Mouse (Mus musculus): Measurements from ENCODE around the gene Hist2h4. TPM values are rescaled to one million over a fixed set of nuclear protein-coding genes. Genes with fewer than 3 reads are reported as not detected.
A peak's percentile ranks its signal among the peaks of the same experiment; 100 is the strongest.
"Not testable (repeated sequence)": the region's sequence is repeated elsewhere in the genome, so short reads cannot be mapped to it uniquely, and the experiment has no call there.

Gene Hist2h4
- total and polyA plus RNA-seq, 2 experiments, result 0.75 to 6.0 TPM

- Histone ChIP-seq H3K9ac (ENCODE audit: low read depth, low read length) (no peak overlapping the region), H3K27ac (replicated peaks; ENCODE audit: insufficient read depth, low read depth, low read length) (no peak overlapping the region)
- no peak for DNase-seq (ENCODE audit: extremely low read depth, low read depth, low spot score)
Measured at GRCm38 (mm10) chr3:96222774-96223173, 40.3 kb downstream of the Hist2h4 start.

GRCm38 (mm10) chr3:96221640-96222038, 41.5 kb downstream of the Hist2h4 start:
- no peak for DNase-seq (ENCODE audit: extremely low read depth, low read depth, low spot score)
- Histone ChIP-seq H3K27ac (replicated peaks; ENCODE audit: insufficient read depth, low read depth, low read length) (peak overlapping the region; percentile 75), H3K9ac (ENCODE audit: low read depth, low read length) (peak overlapping the region; percentile 62), H3K4me1 (ENCODE audit: control insufficient read depth, insufficient read depth, low read length) (peaks cover 9% of the 10 kb centered on the region), H3K36me3 (ENCODE audit: control insufficient read depth, insufficient read depth, low read length) (no peaks in the 10 kb centered on the region), H3K4me3 (ENCODE audit: insufficient read depth, low read depth, low read length) (peak overlapping the region; percentile 53), H3K79me2 (ENCODE audit: control insufficient read depth, insufficient read depth, low read length) (no peaks in the 10 kb centered on the region), H3K27me3 (ENCODE audit: control insufficient read depth, insufficient read depth, low read length) (no peaks in the 10 kb centered on the region)
- TF ChIP-seq CTCF (IDR thresholded peaks at IDR 0.05; ENCODE audit: low read depth, low read length) (no peak), POLR2A (IDR thresholded peaks at IDR 0.05; ENCODE audit: extremely low read depth, insufficient read depth, low read length) (no peak)
- 19% methylated on average over 9 of the region's 9 CpGs for WGBS

More at GRCm38 (mm10) chr3:96222774-96223173, 40.3 kb downstream of the Hist2h4 start:
- H3K27me3 ChIP-seq (ENCODE audit: control insufficient read depth, insufficient read depth, low read length), result no peaks in the 10 kb centered on the region
- no peaks in the 10 kb centered on the region for H3K36me3 ChIP-seq (ENCODE audit: control insufficient read depth, insufficient read depth, low read length)
- 42% methylated on average over 4 of the region's 4 CpGs for WGBS
- TF ChIP-seq CTCF (IDR thresholded peaks at IDR 0.05; ENCODE audit: low read depth, low read length), result no peak
- no peak for TF ChIP-seq POLR2A (IDR thresholded peaks at IDR 0.05; ENCODE audit: extremely low read depth, insufficient read depth, low read length)
- no peaks in the 10 kb centered on the region for H3K79me2 ChIP-seq (ENCODE audit: control insufficient read depth, insufficient read depth, low read length)
- H3K4me1 ChIP-seq (ENCODE audit: control insufficient read depth, insufficient read depth, low read length), result peaks cover 9% of the 10 kb centered on the region
- H3K4me3 ChIP-seq (ENCODE audit: insufficient read depth, low read depth, low read length), result no peak overlapping the region

- no peaks in the 10 kb centered on the region for H3K27me3 ChIP-seq (ENCODE audit: control insufficient read depth, insufficient read depth, low read length)
- H3K9ac ChIP-seq (ENCODE audit: low read depth, low read length), result peak within 1 kb of the TSS; percentile 93
- no peaks in the 10 kb centered on the region for H3K36me3 ChIP-seq (ENCODE audit: control insufficient read depth, insufficient read depth, low read length)
- WGBS, result under 1% methylated on average over 43 of the region's 43 CpGs
- peak; percentile 99 for DNase-seq (ENCODE audit: extremely low read depth, low read depth, low spot score)
- H3K27ac ChIP-seq (replicated peaks; ENCODE audit: insufficient read depth, low read depth, low read length), result peak within 1 kb of the TSS; percentile 97
- H3K79me2 ChIP-seq (ENCODE audit: control insufficient read depth, insufficient read depth, low read length), result no peaks in the 10 kb centered on the region
- H3K4me1 ChIP-seq (ENCODE audit: control insufficient read depth, insufficient read depth, low read length), result peaks cover 9% of the 10 kb centered on the region
- peak within 1 kb of the TSS; percentile 85 for H3K4me3 ChIP-seq (ENCODE audit: insufficient read depth, low read depth, low read length)
- TF ChIP-seq CTCF (IDR thresholded peaks at IDR 0.05; ENCODE audit: low read depth, low read length) (no peak), POLR2A (IDR thresholded peaks at IDR 0.05; ENCODE audit: extremely low read depth, insufficient read depth, low read length) (peak; percentile 89)
Measured at GRCm38 (mm10) chr3:96220765-96221639, 42.1 kb downstream of the Hist2h4 start, which contains the start of the genes Hist2h2ac and Hist2h2be. TSS of gene Hist2h2ac (minus strand) at chr3:96220880. TSS of gene Hist2h2be (plus strand) at chr3:96221119.

- H3K79me2 ChIP-seq (ENCODE audit: control insufficient read depth, insufficient read depth, low read length); H3K27me3 ChIP-seq (ENCODE audit: control insufficient read depth, insufficient read depth, low read length); DNase-seq (ENCODE audit: extremely low read depth, low read depth, low spot score); H3K36me3 ChIP-seq (ENCODE audit: control insufficient read depth, insufficient read depth, low read length): not testable (repeated sequence)
- H3K9ac ChIP-seq (ENCODE audit: low read depth, low read length), result peak overlapping the region; percentile 93
- H3K4me1 ChIP-seq (ENCODE audit: control insufficient read depth, insufficient read depth, low read length), result peaks cover 13% of the 10 kb centered on the region
- peak overlapping the region; percentile 97 for H3K27ac ChIP-seq (replicated peaks; ENCODE audit: insufficient read depth, low read depth, low read length)
- under 1% methylated on average over 45 of the region's 47 CpGs for WGBS
- peak overlapping the region; percentile 85 for H3K4me3 ChIP-seq (ENCODE audit: insufficient read depth, low read depth, low read length)
Measured at GRCm38 (mm10) chr3:96220131-96220764, 42.9 kb downstream of the Hist2h4 start.

- H3K79me2 ChIP-seq (ENCODE audit: control insufficient read depth, insufficient read depth, low read length), result no peaks in the 10 kb centered on the region
- no peak for TF ChIP-seq CTCF (IDR thresholded peaks at IDR 0.05; ENCODE audit: low read depth, low read length)
- TF ChIP-seq POLR2A (IDR thresholded peaks at IDR 0.05; ENCODE audit: extremely low read depth, insufficient read depth, low read length), result peak; percentile 53; the same call in 1 of the 2 replicates
- peak within 1 kb of the TSS; percentile 85 for H3K4me3 ChIP-seq (ENCODE audit: insufficient read depth, low read depth, low read length)
- DNase-seq (ENCODE audit: extremely low read depth, low read depth, low spot score), result peak; percentile 94
- H3K27me3 ChIP-seq (ENCODE audit: control insufficient read depth, insufficient read depth, low read length), result no peaks in the 10 kb centered on the region
- peak within 1 kb of the TSS; percentile 97 for H3K27ac ChIP-seq (replicated peaks; ENCODE audit: insufficient read depth, low read depth, low read length)
- no peaks in the 10 kb centered on the region for H3K36me3 ChIP-seq (ENCODE audit: control insufficient read depth, insufficient read depth, low read length)
- WGBS, result under 1% methylated on average over 37 of the region's 37 CpGs
- peaks cover 13% of the 10 kb centered on the region for H3K4me1 ChIP-seq (ENCODE audit: control insufficient read depth, insufficient read depth, low read length)
- peak within 1 kb of the TSS; percentile 94 for H3K9ac ChIP-seq (ENCODE audit: low read depth, low read length)
Measured at GRCm38 (mm10) chr3:96219661-96220130, 43.4 kb downstream of the Hist2h4 start, which contains the start of the genes Bola1 and Hist2h2ab. TSS of gene Bola1 (minus strand) at chr3:96219709. TSS of gene Hist2h2ab (plus strand) at chr3:96219865.

All from liver, adult 2 months (tissue).